Mouse (Mus musculus): ENCODE measurements around the gene Ubtd1. TPM values are rescaled to one million over a fixed set of nuclear protein-coding genes. Genes with fewer than 3 reads are reported as not detected.

Gene Ubtd1
- total and polyA plus RNA-seq, 3 experiments: 9.1 to 15.5 TPM; not detected in 1

GRCm38 (mm10) chr19:41933179-41934086, 48.1 kb upstream of the Ubtd1 start, which contains the start of the genes Exosc1 and Zdhhc16:
Exosc1 (minus strand) TSS chr19:41933423.
Zdhhc16 (plus strand) TSS chr19:41933480.
- Histone ChIP-seq H3K36me3 (ENCODE audit: control insufficient read depth in 1 of 2, insufficient read depth in 2 of 2, low read length in 2 of 2) (peaks cover 8 to 23% of the 10 kb centered on the region in 2 experiments), H3K27ac (ENCODE audit: control insufficient read depth, low read depth, low read length) (peak within 1 kb of the TSS; percentile 41), H3K79me2 (ENCODE audit: control insufficient read depth, insufficient read depth, low read length, poor library complexity) (peaks cover 46% of the 10 kb centered on the region), H3K9me3 (replicated peaks; ENCODE audit: insufficient read depth, low read length) (no peaks in the 10 kb centered on the region), H3K9ac (ENCODE audit: control insufficient read depth, low read depth, low read length, poor library complexity, severe bottlenecking) (peak within 1 kb of the TSS; percentile 78), H3K4me3 (ENCODE audit: control insufficient read depth in 1 of 2, insufficient read depth in 1 of 2, low read depth in 2 of 2, low read length in 2 of 2) (peak within 1 kb of the TSS; percentile 78 to 81), H3K4me1 (ENCODE audit: control insufficient read depth in 1 of 2, insufficient read depth in 2 of 2, low read length in 2 of 2) (peaks cover 4 to 15% of the 10 kb centered on the region in 2 experiments), H3K27me3 (ENCODE audit: control insufficient read depth in 1 of 2, insufficient read depth in 2 of 2, low read length in 2 of 2) (no peaks in the 10 kb centered on the region)
- DNase-seq (ENCODE audit: low read depth, low spot score): peak; percentile 100
- TF ChIP-seq MAX (IDR thresholded peaks at IDR 0.05; ENCODE audit: low read length) (peak; percentile 90), MYC (IDR thresholded peaks at IDR 0.05; ENCODE audit: low read depth, low read length) (peak; percentile 96), BHLHE40 (IDR thresholded peaks at IDR 0.05; ENCODE audit: borderline replicate concordance, low read depth, low read length) (no peak), NELFE (IDR thresholded peaks at IDR 0.05; ENCODE audit: low read depth, low read length) (peak; percentile 95), MEF2A (IDR thresholded peaks at IDR 0.05; ENCODE audit: extremely low read depth, insufficient replicate concordance, low read depth, low read length, poor library complexity, severe bottlenecking) (no peak), GABPA (IDR thresholded peaks at IDR 0.05; ENCODE audit: low read depth, low read length) (no peak), POLR2A (IDR thresholded peaks at IDR 0.05; ENCODE audit: control insufficient read depth in 1 of 2, insufficient read depth in 1 of 2, low read depth in 1 of 2, low read length in 2 of 2, poor library complexity in 1 of 2) (peak; percentile 91 to 99), JUND (IDR thresholded peaks at IDR 0.05; ENCODE audit: low read depth, low read length) (no peak), NRF1 (IDR thresholded peaks at IDR 0.05; ENCODE audit: insufficient read depth, low read depth, low read length, poor library complexity, severe bottlenecking) (peak; percentile 99), KAT2A (conservative IDR thresholded peaks at IDR 0.05; ENCODE audit: low read depth, low read length) (peak; percentile 97), HCFC1 (IDR thresholded peaks at IDR 0.05; ENCODE audit: low read depth, low read length) (peak; percentile 98), GATA1 (IDR thresholded peaks at IDR 0.05; ENCODE audit: low read depth, low read length) (no peak), MXI1 (IDR thresholded peaks at IDR 0.05; ENCODE audit: low read depth, low read length) (peak; percentile 98), CTCF (IDR thresholded peaks at IDR 0.05 in 2 of 3, conservative IDR thresholded peaks at IDR 0.05 in 1 of 3; ENCODE audit: control insufficient read depth in 1 of 3, insufficient read depth in 1 of 3, low read depth in 2 of 3, low read length in 3 of 3, poor library complexity in 1 of 3, severe bottlenecking in 1 of 3) (no peak), SIN3A (IDR thresholded peaks at IDR 0.05; ENCODE audit: low read length) (peak; percentile 96), CHD2 (IDR thresholded peaks at IDR 0.05; ENCODE audit: low read length) (peak; percentile 92), E2F4 (IDR thresholded peaks at IDR 0.05; ENCODE audit: borderline replicate concordance, low read depth, low read length) (no peak; the same call in 1 of the 2 replicates), MAFK (IDR thresholded peaks at IDR 0.05; ENCODE audit: borderline replicate concordance, low read depth, low read length) (no peak), ZKSCAN1 (IDR thresholded peaks at IDR 0.05; ENCODE audit: low read depth, low read length) (no peak), TBP (IDR thresholded peaks at IDR 0.05; ENCODE audit: low read depth, low read length) (peak; percentile 83), TAL1 (IDR thresholded peaks at IDR 0.05; ENCODE audit: low read length) (no peak), TCF12 (IDR thresholded peaks at IDR 0.05; ENCODE audit: low read depth, low read length) (no peak), ELF1 (IDR thresholded peaks at IDR 0.05; ENCODE audit: low read depth, low read length) (peak; percentile 94), RAD21 (IDR thresholded peaks at IDR 0.05; ENCODE audit: low read depth, low read length) (no peak), ZC3H11A (IDR thresholded peaks at IDR 0.05; ENCODE audit: low read depth, low read length) (no peak), USF1 (IDR thresholded peaks at IDR 0.05; ENCODE audit: low read depth, low read length) (peak; percentile 88), POLR2AphosphoS2 (IDR thresholded peaks at IDR 0.05; ENCODE audit: low read length) (peak; percentile 97), ZNF384 (IDR thresholded peaks at IDR 0.05; ENCODE audit: low read depth, low read length) (peak; percentile 91), EP300 (IDR thresholded peaks at IDR 0.05; ENCODE audit: low read depth in 1 of 2, low read length in 2 of 2) (peak in 1 of 2 experiments; percentile 7; a peak in 2 of 4 replicates), ZMIZ1 (IDR thresholded peaks at IDR 0.05; ENCODE audit: low read depth, low read length) (peak; percentile 56), SMC3 (IDR thresholded peaks at IDR 0.05; ENCODE audit: low read depth, low read length) (no peak), USF2 (IDR thresholded peaks at IDR 0.05; ENCODE audit: borderline replicate concordance in 1 of 2, insufficient read depth in 1 of 2, low read depth in 1 of 2, low read length in 2 of 2) (no peak), CHD1 (IDR thresholded peaks at IDR 0.05; ENCODE audit: low read depth, low read length) (0 out of 2 replicates have a peak, but pooled peaks have one; percentile 35), MAZ (IDR thresholded peaks at IDR 0.05; ENCODE audit: low read depth, low read length) (no peak), MYB (IDR thresholded peaks at IDR 0.05; ENCODE audit: low read depth, low read length) (no peak)
